Mouse (Mus musculus) frontal cortex, adult (tissue): ENCODE measurements around the gene Gm42372.
A peak's percentile ranks its signal among the peaks of the same experiment; 100 is the strongest.

ENCODE experiments used
- ATAC-seq: cut with Nextera tagmentation; 2 replicates; pipeline ENCODE4 v1.9.2; 2017; ENCODE audit warnings: mild to moderate bottlenecking, moderate library complexity, mixed read lengths; ENCODE audit not compliant: low TSS enrichment

Gm42372 gene

DNA sequence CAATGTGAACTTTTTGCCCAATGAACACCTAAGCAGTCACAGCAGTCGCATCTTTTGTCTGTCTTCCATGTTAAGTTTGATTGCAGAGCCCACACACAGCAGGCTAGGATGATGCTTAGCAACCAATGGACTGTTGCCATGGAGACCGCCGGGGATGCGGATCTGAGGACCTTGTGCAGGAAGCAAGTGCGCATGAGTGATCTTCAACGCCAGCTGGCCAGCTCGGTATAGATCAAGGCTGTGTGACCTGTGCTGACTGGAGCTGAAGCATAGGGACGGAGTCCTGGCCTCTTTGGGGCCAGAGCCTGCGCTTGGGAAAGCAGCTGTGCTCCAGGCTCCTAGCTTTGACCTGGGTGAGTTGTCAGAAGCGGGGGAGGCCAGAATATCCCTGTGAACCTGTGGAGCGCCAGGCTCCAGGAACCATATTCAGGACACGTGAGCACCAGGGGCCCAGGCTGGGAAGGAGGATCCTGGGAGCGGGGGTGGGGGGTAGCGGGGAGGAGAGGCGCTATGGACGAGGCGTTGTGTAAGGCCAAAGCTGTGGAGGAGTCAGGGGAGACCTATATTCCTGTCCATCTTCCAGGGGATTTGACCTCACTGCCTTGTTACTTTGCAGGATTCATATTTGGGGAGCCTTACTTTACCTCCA, 23.2 kb upstream of the Gm42372 start, which contains the start of gene Pnmal1:
Gene Pnmal1 (plus strand): TSS at position 141 of the 649 bp plus-strand sequence.
- ATAC-seq, result peak; percentile 84

DNA sequence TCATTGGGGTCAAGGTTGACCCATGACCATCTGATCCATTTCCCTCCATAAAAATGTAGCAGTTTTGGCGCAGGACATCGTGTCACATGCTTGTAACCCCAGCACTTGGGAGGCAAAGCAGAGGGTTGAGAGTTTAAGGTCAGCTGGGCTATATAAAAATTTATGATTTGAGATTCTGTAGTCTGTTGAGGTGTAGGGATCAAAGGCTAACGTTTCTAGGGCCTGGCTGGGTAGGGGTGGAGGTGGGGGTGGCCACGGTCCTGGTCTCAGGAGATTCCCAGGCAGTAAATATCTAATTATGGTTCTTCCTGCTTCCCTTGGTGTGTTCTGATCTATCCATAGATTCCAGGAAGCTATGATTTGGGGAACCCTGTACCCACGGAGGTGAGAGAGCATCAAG, 21.2 kb upstream of the Gm42372 start:
- no peak for ATAC-seq

DNA sequence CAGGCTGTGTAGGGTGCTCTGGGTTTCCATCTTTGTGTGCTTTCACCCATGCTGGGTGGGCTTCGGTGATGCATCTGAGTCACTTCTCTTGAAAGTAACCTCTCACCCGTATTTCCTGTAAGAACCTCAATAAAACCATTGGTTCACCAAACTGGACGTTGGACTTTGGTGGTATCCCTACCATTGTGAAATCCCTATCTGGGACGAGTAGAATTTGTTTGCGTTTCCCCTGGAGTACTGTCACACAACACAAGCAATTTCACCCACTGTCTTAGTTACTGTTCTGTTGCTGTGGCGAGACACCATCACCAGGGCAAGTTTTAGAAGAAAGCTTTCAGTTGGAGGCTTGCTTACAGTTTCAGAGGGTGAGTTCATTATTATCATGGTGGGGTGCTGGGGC, 14.5 kb upstream of the Gm42372 start:
- no peak for ATAC-seq

DNA sequence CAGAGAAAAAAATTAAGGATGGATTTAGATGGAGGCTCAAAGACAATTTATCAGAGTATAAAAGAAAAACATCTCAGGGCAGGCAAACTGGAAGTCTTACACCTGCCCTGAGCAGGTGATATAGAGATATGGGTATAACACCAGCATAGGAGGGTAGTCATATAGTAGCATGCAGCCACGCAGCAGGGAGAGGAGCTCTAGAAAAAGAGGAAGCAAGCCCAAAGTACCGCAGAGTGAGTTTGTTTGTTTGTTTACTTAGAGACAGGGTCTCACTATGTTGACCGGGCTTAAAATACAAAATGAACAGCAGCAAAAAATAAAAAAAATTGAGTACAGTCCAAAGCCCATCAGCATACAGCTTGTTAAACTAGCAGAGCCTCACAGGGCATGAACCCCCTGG, 11.7 kb upstream of the Gm42372 start:
- ATAC-seq, result no peak

DNA sequence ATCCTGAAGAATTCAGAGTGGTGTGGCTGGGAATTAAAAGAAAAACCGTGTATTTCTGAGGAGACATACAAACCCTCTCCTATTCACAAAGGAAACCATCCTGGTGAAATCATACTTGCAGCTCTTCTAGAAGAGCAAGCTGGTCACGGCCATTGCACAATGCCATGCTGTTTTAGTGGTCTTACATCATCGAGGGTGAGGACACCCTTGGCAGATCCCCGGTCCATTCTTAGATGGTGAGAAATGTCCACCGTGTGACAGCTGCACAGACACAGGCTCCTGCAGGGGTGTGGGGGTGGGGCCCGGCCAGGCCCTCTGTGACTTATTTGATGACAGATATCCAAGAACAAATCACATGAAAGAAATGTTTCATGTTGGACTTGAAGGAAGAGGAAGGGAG, 8.9 kb upstream of the Gm42372 start:
- ATAC-seq, result peak; percentile 69

DNA sequence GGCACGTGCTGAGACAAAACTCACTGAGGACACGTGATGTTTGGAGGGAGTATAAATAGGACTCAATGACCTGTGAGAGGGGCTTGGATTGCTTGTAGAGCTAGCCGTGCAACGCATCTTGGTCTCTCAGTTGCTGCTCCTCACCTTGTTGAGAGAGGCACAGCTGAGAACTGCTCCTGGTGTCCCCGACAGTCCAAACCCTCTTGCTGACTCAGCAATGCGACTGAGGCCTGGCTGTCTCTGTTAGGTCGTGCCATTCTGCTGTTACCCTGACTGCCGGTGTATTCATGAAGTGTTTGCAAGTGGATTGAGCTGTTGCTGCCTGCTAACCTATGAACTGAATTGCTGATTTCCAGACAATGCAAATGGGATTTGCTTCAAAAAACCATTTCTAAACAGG, 6.6 kb upstream of the Gm42372 start:
- no peak for ATAC-seq

DNA sequence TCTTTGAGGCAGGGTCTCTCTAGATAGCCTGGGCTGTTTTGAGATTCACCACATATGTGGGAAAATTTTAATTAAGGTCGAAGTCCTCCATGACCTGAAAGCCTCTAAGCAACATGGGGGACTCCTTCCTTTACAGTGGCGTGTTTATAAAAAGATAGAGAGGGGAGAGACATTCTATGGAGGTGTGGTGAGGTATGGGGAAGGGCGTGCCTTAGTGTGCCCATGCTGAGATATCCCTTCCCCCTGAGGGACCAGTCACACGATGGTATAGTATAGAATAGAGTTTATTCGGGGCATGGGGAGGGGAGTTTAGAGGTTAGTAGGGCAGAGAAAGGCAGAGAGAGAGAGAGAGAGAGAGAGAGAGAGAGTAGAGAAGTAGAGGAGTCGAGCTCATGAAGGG, 4.7 kb upstream of the Gm42372 start:
- no peak for ATAC-seq

DNA sequence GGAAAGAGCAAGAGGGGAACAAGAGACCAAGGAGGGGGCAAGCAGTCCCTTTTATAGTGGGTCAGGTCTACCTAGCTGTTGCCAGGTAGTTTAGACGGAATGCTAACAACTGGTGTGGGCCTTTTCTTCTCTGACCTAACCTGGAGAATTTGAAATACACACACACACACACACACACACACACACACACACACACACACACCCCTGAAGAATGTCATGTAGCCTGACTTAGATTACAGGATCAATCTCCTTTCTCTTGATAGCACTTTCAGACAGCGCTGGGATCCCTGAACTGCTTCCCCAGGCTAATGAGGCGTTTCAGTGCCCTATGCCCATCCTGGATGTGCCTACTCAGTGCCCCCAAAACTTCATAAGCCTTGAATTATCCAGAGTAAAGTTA, 4.3 kb upstream of the Gm42372 start:
- ATAC-seq, result no peak

DNA sequence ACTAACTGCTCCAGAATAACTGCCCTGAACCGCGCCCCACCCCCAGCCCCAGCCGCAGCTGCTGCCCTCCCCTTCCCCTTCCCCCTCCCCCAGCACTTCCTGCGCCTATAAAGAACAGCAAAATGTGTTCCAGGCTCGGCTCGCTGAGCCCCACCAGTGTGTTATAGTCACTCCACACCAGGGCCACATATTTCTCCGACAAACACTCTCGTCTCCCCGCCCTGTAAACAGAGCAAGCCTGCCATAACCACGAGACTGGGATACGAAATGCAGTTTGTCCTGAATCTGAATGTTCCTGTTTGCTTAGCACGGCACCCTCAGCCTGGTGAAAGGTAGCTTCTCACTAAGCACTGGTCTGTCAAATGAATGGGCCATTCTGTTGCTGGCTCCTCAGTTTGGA, 2.5 kb upstream of the Gm42372 start:
- peak; percentile 31; the same call in 1 of the 2 replicates for ATAC-seq

DNA sequence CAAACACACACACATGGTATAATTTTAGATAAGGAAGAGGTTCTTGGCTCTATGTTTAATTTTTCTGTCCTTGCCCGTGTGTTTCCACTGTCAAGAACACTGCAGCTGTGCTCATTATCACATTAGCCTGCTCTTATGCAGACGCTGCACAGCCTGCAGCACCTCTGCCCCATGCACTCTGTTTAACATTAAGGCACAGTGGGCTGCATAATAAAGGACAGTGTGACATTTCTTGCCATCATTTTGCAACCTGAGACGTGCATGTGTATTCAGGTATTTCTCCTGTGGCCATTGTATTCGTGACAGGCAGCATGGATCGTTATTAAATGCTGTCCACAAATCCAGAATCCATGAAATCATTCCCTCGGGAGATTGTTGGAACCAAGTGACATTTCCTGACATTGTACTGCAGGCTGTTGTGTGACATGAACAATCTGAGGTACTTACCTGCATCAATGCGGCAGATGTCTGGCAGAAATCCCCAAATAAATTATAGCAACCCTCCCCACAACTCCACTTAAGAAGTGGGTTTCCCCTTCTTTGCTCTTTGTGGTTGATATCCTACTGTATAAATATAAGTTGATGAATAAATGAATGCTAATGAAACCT, 4.8 kb downstream of the Gm42372 start:
- no peak for ATAC-seq

DNA sequence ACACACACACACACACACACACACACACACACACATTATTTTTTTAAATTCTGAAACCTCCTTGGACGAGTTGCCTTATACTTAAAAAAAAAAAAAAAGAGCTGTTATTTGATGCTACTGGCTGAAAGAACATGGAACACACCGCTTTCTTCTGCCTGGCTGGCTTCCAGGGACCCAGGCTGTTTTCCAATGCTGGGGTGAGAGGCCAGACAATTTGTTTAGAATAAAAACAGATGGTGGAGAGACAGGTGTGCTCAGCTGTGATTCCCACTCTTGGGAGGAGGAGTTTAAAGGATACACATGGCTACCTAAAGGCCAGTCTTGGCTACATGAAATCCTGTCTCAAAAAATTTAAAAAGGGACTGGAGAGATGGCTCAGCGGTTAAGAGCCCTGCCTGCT, 5.5 kb downstream of the Gm42372 start:
- no peak for ATAC-seq

DNA sequence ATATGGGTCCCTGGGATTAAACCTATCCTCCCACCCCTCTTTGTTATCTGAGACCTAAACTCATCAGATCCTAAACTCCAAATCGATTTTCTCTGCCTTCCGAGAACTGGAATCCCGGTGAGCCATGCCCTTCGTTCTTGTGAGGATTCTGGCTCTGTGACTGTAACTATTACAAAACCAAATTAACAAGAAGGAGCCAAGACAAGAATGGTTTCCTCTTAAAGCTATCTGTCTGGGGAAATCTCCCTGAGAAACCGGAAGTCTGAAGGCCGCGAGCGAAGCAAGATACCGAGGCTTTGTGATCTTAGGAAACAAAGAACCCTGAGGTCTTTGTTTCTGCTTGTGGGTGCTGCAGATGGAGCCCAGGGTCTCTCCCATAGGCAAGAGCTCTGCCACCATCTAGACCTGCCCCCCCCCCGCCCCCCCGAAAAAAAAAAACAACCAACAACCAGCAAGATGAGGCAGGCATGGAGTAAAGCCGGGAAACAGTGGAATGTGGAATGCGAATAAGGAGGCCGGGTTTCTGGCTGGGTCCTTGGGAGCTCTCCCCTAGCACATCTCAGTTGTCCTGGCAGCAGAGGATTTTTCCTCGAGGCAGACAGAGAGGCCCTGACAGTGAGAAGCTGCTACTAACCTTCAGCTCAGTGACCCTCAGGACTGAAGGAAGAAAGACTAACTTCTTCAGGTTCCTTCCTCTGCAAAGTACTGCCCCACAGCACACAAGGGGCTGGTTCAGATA, 7.3 kb downstream of the Gm42372 start:
- no peak for ATAC-seq

DNA sequence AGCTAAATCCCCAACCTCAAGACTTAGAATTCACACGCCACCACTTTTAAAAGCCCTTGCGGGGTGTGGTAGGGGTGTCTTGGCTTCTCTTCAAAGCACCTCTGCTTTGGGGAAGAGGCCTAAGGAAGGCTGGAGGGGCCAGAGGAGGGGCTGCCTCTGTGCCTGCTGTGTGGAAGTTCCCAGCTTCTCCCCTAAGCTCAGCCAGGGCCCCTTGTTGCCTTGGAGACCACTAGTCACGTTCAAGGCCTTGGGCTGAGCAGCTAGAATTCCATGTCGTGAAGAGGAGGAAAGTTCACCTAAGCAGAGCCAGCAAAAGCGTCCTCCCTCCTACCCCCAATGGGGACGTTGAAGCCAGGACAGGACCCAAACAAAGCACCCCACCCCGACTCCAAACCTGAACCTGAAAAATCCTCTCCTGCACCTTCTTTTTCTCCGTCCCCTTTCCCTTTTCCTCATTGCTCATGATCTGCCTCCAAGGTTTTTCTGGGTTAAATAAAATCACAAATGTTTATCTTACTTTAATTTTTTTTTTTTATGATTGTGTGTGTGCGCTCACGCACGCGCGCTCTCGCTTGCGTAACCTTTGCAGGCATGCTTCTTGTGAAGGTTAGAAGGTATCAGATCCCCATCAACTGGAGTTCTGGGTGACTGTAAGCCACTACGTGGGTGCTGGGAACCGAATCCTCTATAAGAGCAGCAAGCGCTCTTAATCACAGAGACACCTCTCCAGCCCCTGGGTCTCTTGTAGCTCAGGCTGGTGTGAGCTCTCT, 9.0 kb downstream of the Gm42372 start:
- no peak for ATAC-seq

DNA sequence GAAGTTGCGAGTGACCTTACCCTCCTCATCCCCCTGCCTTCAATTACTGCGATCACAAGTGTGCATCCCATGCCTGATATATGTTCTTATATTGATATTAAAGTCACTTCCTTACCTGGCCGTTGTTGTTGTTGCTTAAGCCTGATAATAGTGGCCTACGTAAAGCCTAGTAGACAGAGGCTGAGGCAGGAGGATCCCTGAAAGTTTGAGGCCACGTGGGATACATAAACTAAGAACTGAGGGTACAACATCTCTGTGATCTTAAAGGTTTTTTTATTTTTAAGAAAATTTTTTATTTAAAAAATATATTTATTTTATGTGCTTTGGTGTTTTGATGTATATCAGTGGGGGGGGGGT, 9.5 kb downstream of the Gm42372 start, which contains the start of gene Ccdc8:
Gene Ccdc8 (plus strand): TSS at position 258 of the 357 bp plus-strand sequence.
- no peak for ATAC-seq

DNA sequence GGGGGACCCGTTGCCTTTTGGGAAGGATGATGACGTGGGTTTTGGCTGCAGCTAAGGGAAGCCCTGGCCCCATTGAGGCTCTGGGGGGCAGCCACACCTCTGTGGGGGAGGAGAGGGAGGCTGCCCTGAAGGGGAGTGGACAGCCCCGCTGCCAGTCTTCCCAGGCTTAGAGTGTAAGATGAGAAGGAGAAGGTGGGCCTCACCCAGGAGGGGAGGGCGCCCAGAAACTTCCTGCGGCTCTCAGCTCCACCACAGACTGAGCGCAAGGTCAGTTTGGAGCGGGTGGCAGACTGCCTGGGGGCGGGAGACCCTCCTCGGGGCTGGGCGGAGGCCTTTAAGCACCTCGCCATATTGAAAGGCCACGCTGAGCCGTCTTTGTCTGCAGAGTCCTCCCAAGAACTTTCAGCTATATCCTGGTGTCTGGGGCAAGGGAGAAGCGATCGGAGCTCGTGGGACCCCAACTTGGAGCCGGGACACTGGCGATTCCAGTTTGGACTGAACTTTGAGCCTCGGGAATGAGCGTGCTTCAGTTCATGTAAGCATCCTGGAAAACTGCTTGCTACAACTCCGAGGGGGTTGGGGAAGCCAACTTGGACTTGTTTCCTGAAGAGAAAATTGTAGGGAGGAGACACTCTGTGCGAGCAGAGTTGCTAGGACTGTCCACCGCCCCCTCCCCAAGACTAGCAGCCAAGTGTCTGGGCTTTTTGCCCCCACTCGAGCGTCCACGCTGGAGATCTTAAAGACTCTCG, 10.9 kb downstream of the Gm42372 start:
- peak; percentile 59 for ATAC-seq

DNA sequence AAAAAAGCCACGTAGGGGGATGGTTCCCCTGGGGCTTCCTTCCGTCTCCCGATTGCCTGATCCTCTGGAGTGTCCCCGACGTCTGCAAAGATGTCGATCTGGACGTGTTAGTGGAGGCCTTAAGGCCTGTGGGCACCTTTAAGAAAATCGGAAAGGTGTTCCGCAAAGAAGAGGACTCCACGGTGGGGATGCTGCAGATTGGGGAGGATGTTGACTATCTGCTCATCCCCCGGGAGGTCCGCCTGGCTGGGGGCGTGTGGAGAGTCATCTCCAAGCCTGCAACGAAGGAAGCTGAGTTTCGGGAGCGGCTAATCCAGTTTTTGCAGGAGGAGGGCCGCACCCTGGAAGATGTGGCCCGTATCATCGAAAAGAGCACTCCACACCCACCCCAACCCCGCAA, 11.5 kb downstream of the Gm42372 start:
- ATAC-seq, result no peak

DNA sequence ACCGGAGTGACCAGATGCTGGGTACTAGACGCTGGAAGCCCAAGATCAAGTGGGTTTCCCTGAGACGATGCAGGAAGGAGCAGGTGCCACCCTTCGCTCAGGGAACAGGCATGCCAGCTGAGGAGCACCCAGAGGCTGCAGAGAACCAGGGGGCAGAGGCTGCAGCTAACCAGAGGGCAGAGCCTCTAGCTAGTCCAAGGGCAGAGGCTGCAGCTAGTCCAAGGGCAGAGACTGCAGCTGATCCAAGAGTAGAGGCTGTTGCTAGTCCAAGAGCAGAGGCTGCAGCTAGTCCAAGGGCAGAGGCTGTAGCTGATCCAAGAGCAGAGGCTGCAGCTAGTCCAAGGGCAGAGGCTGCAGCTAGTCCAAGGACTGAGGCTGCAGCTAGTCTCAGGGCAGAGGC, 12.5 kb downstream of the Gm42372 start:
- ATAC-seq, result no peak

DNA sequence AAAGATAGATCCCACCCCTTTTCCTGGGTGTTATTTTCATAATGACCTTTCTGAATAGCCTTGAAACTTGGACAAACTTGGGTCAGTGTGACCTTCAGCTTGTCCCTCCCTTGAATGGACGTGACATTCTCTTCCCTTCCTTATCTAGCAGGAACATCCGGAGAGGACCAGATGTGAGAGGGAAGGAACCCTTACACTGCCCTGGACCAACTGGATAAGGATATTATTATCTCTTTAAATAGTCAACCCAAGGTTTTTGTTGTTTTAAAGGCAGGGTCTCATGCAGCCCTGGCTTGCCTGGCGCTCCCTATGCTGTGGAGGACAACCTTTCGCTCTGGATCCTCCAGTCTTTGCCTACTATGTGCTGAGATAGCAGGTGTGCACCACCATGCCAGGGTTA, 16.3 kb downstream of the Gm42372 start:
- ATAC-seq, result no peak

DNA sequence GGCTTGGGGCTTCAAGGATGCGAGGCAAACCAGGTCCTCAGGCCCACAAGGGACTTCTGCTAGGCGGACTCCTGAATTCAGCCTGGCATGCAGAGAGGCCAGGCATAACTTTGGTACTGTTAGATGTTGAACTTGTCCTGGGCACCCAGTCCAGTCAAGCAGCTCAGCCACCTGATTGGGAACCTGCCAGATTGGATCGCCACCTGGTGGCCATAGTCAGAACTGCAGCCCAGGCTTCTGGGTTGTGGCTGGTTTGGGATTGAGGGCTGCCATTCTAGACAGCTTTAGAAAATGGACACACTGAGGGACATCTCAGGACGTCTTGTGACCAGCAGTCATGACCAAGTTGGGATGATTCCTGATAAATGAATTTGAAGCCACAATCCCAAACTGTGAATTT, 16.8 kb downstream of the Gm42372 start:
- ATAC-seq, result no peak

DNA sequence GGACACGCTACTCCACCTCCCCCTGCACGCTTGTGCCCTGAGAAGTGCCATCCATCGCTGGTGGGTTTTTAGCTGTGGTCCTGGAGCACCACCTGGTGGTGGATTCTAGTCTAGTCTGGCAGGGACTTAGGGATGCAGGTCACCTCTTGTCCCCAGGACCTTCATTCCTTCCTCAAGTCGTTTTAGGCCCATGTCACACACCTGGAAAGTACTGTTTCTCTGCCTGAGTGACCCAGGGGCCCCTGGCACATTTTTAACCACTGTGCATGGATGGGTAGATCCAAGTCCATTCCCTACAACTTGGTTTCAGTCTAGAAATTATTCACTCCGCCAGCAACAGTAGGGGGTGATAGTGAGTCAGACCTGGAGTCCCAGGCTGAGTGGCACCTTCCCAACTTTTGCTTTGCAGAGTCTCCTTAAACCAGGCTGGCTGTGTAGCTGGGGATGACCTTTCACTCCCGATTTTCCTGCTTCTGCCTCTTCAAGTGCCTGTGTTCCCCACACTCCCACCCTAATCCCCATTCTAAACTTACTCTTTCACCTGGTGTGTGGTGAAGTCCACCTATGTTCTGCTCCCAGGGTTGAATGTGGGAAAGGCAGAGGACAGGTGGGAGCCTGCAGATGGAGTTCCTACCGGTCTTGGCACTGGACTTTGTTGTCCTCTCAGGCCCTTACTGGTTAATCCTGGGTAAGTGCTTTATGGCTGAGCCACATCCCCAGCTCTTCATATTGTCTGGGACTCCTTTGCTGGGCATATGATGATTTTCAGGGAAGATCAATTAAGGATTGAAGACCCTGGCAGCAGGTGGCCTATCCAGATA, 19.7 kb downstream of the Gm42372 start:
- ATAC-seq, result peak; percentile 77
